Mouse (Mus musculus) E14TG2a.4 (cell line): ENCODE data around the gene Olfr152.

Experiments used
- H3K27me3 ChIP-seq: 2 replicates; pipeline ENCODE4 v1.6.1; 2014; ENCODE audit warnings: low read length, control low read depth; ENCODE audit not compliant: insufficient read depth
- H3K36me3 ChIP-seq: 2 replicates; pipeline ENCODE4 v1.6.1; 2014; ENCODE audit warnings: low read length, control low read depth; ENCODE audit not compliant: insufficient read depth
- H3K4me1 ChIP-seq: replicated peaks from 2 replicates; pipeline ENCODE4 v1.6.1; 2014; ENCODE audit warnings: low read depth, low read length, control low read depth
- H3K4me3 ChIP-seq: replicated peaks from 2 replicates; pipeline ENCODE4 v1.5.1; 2014; ENCODE audit warnings: mild to moderate bottlenecking, low read length
- H3K9me3 ChIP-seq: 2 replicates; pipeline ENCODE4 v1.6.1; 2014; ENCODE audit warnings: low read length, control low read depth
- CTCF ChIP-seq: conservative IDR thresholded peaks from 2 replicates; pipeline ENCODE4 v1.5.1; 2014; ENCODE audit warnings: low read length
- NANOG ChIP-seq: IDR thresholded peaks from 2 replicates; pipeline ENCODE4 v1.6.1; 2014; ENCODE audit warnings: borderline replicate concordance, low read length, mixed read lengths
- POU5F1 ChIP-seq: IDR thresholded peaks from 2 replicates; pipeline ENCODE4 v1.6.1; 2014; ENCODE audit warnings: low read length, borderline replicate concordance

Olfr152 gene

GRCm38 (mm10) chr2:87779183-87779582 lies at the start of gene Olfr152:
Gene Olfr152, plus strand, starts transcription at chr2:87779483.
- Histone ChIP-seq H3K36me3 (no peaks in the 10 kb centered on the region), H3K4me3 (no peak within 1 kb of the TSS), H3K9me3 (peaks cover 15% of the 10 kb centered on the region), H3K4me1 (no peaks in the 10 kb centered on the region), H3K27me3 (no peaks in the 10 kb centered on the region)
- TF ChIP-seq CTCF (no peak), POU5F1 (no peak), NANOG (no peak)

GRCm38 (mm10) chr2:87739878-87740277 lies 39.4 kb upstream of the Olfr152 start, which contains the start of gene Olfr1138:
Gene Olfr1138, minus strand, starts transcription at chr2:87739978.
- no peak for TF ChIP-seq NANOG
- H3K36me3 ChIP-seq = no peaks in the 10 kb centered on the region
- H3K9me3 ChIP-seq = no peaks in the 10 kb centered on the region

GRCm38 (mm10) chr2:87743452-87743851 lies 35.8 kb upstream of the Olfr152 start, which contains the start of gene Olfr1140:
Gene Olfr1140, plus strand, starts transcription at chr2:87743752.
- Histone ChIP-seq H3K4me3 (no peak within 1 kb of the TSS), H3K4me1 (no peaks in the 10 kb centered on the region), H3K36me3 (no peaks in the 10 kb centered on the region), H3K9me3 (no peaks in the 10 kb centered on the region), H3K27me3 (no peaks in the 10 kb centered on the region)
- TF ChIP-seq CTCF = no peak
- TF ChIP-seq NANOG = no peak
- TF ChIP-seq POU5F1 = no peak

More at GRCm38 (mm10) chr2:87739878-87740277, 39.4 kb upstream of the Olfr152 start, which contains the start of gene Olfr1138:
- Histone ChIP-seq H3K4me1 (no peaks in the 10 kb centered on the region), H3K27me3 (no peaks in the 10 kb centered on the region), H3K4me3 (no peak within 1 kb of the TSS)

- H3K36me3 ChIP-seq = no peaks in the 10 kb centered on the region
- no peaks in the 10 kb centered on the region for H3K27me3 ChIP-seq
- no peak for TF ChIP-seq NANOG
- TF ChIP-seq POU5F1 = no peak
- no peak for TF ChIP-seq CTCF
- H3K4me1 ChIP-seq = no peaks in the 10 kb centered on the region
- H3K4me3 ChIP-seq = no peak within 1 kb of the TSS
- no peaks in the 10 kb centered on the region for H3K9me3 ChIP-seq
Observed at GRCm38 (mm10) chr2:87753891-87754290, 25.4 kb upstream of the Olfr152 start, which contains the start of gene Olfr1141. Gene Olfr1141, minus strand, starts transcription at chr2:87753991.

- TF ChIP-seq POU5F1 = no peak
- no peak for TF ChIP-seq CTCF
- TF ChIP-seq NANOG = no peak
- peaks cover 12% of the 10 kb centered on the region for H3K9me3 ChIP-seq
- H3K36me3 ChIP-seq = no peaks in the 10 kb centered on the region
- H3K4me1 ChIP-seq = no peaks in the 10 kb centered on the region
- H3K27me3 ChIP-seq = no peaks in the 10 kb centered on the region
- no peak overlapping the region for H3K4me3 ChIP-seq
Observed at GRCm38 (mm10) chr2:87776143-87776542, 3.1 kb upstream of the Olfr152 start.

- Histone ChIP-seq H3K27me3 (no peaks in the 10 kb centered on the region), H3K36me3 (no peaks in the 10 kb centered on the region), H3K9me3 (no peaks in the 10 kb centered on the region), H3K4me3 (no peak within 1 kb of the TSS), H3K4me1 (no peaks in the 10 kb centered on the region)
- TF ChIP-seq NANOG = no peak
- TF ChIP-seq CTCF = no peak
- no peak for TF ChIP-seq POU5F1
Observed at GRCm38 (mm10) chr2:87800292-87800691, 21.0 kb downstream of the Olfr152 start, which contains the start of gene Olfr1143. Gene Olfr1143, plus strand, starts transcription at chr2:87800592.

- TF ChIP-seq NANOG (no peak), CTCF (no peak), POU5F1 (no peak)
- no peak within 1 kb of the TSS for H3K4me3 ChIP-seq
- H3K9me3 ChIP-seq = no peaks in the 10 kb centered on the region
- H3K27me3 ChIP-seq = no peaks in the 10 kb centered on the region
- H3K4me1 ChIP-seq = no peaks in the 10 kb centered on the region
- H3K36me3 ChIP-seq = no peaks in the 10 kb centered on the region
Observed at GRCm38 (mm10) chr2:87809522-87809921, 30.2 kb downstream of the Olfr152 start, which contains the start of gene Olfr1145. Gene Olfr1145, plus strand, starts transcription at chr2:87809822.

GRCm38 (mm10) chr2:87830233-87830632 lies 51.0 kb downstream of the Olfr152 start, which contains the start of gene Olfr1148:
Gene Olfr1148, plus strand, starts transcription at chr2:87830533.
- Histone ChIP-seq H3K9me3 (no peaks in the 10 kb centered on the region), H3K4me3 (no peak within 1 kb of the TSS), H3K4me1 (no peaks in the 10 kb centered on the region), H3K27me3 (no peaks in the 10 kb centered on the region), H3K36me3 (no peaks in the 10 kb centered on the region)
- TF ChIP-seq CTCF (no peak), NANOG (no peak), POU5F1 (no peak)
